Mouse (Mus musculus) G1E (cell line): ENCODE results near the gene Acap1.

ENCODE experiments used
- CTCF ChIP-seq: IDR thresholded peaks from 2 replicates; pipeline ENCODE4 v1.5.1; 2012; ENCODE audit warnings: low read depth, low read length, inconsistent platforms, mixed read lengths
- GATA1 ChIP-seq: IDR thresholded peaks from 2 replicates; pipeline ENCODE4 v1.6.1; 2012; ENCODE audit warnings: borderline replicate concordance, low read length, inconsistent platforms, mixed read lengths
- GATA2 ChIP-seq: IDR thresholded peaks from 2 replicates; pipeline ENCODE4 v1.6.1; 2012; ENCODE audit warnings: low read depth, low read length, inconsistent platforms, borderline replicate concordance
- POLR2AphosphoS5 ChIP-seq: IDR thresholded peaks from 2 replicates; pipeline ENCODE4 v1.6.1; 2012; ENCODE audit warnings: low read depth, low read length, inconsistent platforms; ENCODE audit not compliant: insufficient replicate concordance
- TAL1 ChIP-seq: conservative IDR thresholded peaks from 2 replicates; pipeline ENCODE4 v1.6.1; 2012; ENCODE audit warnings: low read depth, low read length, inconsistent platforms, mixed read lengths

DNA sequence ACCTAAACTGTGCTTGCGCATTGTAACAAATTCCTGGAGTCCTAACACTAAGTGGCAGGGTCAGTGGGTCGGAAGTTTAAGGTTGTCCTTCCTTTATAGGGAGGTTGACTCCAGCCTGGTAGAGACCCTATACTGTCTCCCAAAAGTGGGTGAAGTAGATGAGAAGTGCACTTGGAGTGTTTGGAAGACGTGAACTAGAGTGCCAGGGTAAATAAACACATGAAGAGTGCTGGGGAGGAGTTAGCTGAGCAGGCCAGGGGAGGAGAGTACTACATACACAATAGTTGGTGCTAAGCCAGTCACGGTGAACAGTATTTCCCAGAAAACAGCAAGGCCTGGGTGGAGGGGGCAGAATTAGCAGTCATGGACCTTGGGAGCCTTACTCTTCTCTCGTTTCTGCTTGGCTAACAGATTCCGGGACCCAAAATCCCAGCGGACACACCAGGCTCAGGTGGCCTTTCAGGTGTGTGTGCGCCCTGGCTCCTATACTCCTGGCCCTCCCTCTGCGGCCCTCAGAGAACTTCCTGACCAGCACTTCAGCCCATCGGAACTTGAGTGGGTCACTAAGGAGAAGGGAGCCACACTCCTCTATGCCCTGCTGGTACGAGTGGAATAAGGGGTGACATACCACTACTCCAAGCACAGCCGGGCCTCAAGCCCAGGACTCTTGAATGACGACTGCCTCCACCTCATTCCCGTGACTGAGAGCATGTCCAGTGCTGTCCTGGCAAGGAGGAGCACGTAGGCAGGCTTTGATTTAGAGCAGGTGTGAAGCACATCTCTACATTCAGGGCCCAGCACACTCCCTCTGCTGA is 17.6 kb upstream of the Acap1 start:
- TF ChIP-seq CTCF (no peak), TAL1 (no peak), GATA1 (no peak), POLR2AphosphoS5 (no peak), GATA2 (no peak)
